8 mouse cellular contexts compared by ENCODE assay signal in genomic region chr3:135486351-135486750, GRCm38 (mm10). TPM values are rescaled to one million over a fixed set of nuclear protein-coding genes. Genes with fewer than 3 reads are reported as not detected.
DNase-seq lines count a peak whose midpoint lies in the region; ATAC-seq lines count a peak whose summit lies in the region.

No protein-coding gene starts in this region.

- no peak overlapping the region for H3K27ac ChIP-seq in limb, embryonic 13.5 days
- no peak overlapping the region for H3K27ac ChIP-seq in stomach, embryonic 14.5 days (ENCODE audit: low read length)

- peak overlapping the region; percentile 84 for H3K4me2 ChIP-seq in limb, embryonic 13.5 days (replicated peaks)
- peak overlapping the region; percentile 94 for H3K4me2 ChIP-seq in stomach, embryonic 14.5 days (replicated peaks; ENCODE audit: low read depth, low read length)

- WGBS in limb, embryonic 13.5 days: 73% methylated on average over 5 of the region's 5 CpGs
- WGBS in stomach, embryonic 14.5 days: 76% methylated on average over 5 of the region's 5 CpGs

- peaks cover 10% of the 10 kb centered on the region for H3K27me3 ChIP-seq in erythroblast, embryonic 14.5 days (ENCODE audit: control insufficient read depth)
- H3K27me3 ChIP-seq in megakaryocyte, embryonic 14.5 days (replicated peaks): peaks cover 2% of the 10 kb centered on the region
- H3K27me3 ChIP-seq in limb, embryonic 13.5 days: peaks cover 10% of the 10 kb centered on the region
- H3K27me3 ChIP-seq in stomach, embryonic 14.5 days (ENCODE audit: control insufficient read depth, insufficient read depth, low read length): no peaks in the 10 kb centered on the region

- DNase-seq in cerebellum, adult 11-12 months: no peak
- no peak for DNase-seq in layer of hippocampus, postnatal 36 days

- no peaks in the 10 kb centered on the region for H3K9me3 ChIP-seq in erythroblast, embryonic 14.5 days (ENCODE audit: control insufficient read depth, low read length)
- H3K9me3 ChIP-seq in megakaryocyte, embryonic 14.5 days: peaks cover 6% of the 10 kb centered on the region; the same call in 1 of the 2 replicates
- no peaks in the 10 kb centered on the region for H3K9me3 ChIP-seq in limb, embryonic 13.5 days
- no peaks in the 10 kb centered on the region for H3K9me3 ChIP-seq in stomach, embryonic 14.5 days (ENCODE audit: control insufficient read depth, low read depth, low read length)

- no peak overlapping the region for H3K9ac ChIP-seq in limb, embryonic 13.5 days
- no peak overlapping the region for H3K9ac ChIP-seq in stomach, embryonic 14.5 days (replicated peaks; ENCODE audit: low read depth, low read length)

- peak overlapping the region; percentile 71 for H3K4me3 ChIP-seq in erythroblast, embryonic 14.5 days (replicated peaks)
- peak overlapping the region; percentile 100 for H3K4me3 ChIP-seq in megakaryocyte, embryonic 14.5 days (replicated peaks)
- H3K4me3 ChIP-seq in limb, embryonic 13.5 days: peak overlapping the region; percentile 63; the same call in 1 of the 2 replicates
- H3K4me3 ChIP-seq in stomach, embryonic 14.5 days (ENCODE audit: low read depth, low read length): peak overlapping the region; percentile 61; the same call in 1 of the 2 replicates

- no peaks in the 10 kb centered on the region for H3K36me3 ChIP-seq in erythroblast, embryonic 14.5 days (ENCODE audit: control insufficient read depth)
- peaks cover 18% of the 10 kb centered on the region for H3K36me3 ChIP-seq in megakaryocyte, embryonic 14.5 days (replicated peaks; ENCODE audit: low read length)
- H3K36me3 ChIP-seq in limb, embryonic 13.5 days: no peaks in the 10 kb centered on the region
- no peaks in the 10 kb centered on the region for H3K36me3 ChIP-seq in stomach, embryonic 14.5 days (ENCODE audit: control insufficient read depth, insufficient read depth, low read length)

- no peak for ATAC-seq in erythroblast, adult 5-6 weeks (replicated peaks; ENCODE audit: low FRiP score, poor library complexity, severe bottlenecking)
- no peak for ATAC-seq in megakaryocyte, adult 5-6 weeks (ENCODE audit: poor library complexity, severe bottlenecking)
- no peak for ATAC-seq in limb, embryonic 13.5 days (ENCODE audit: low FRiP score, low read depth)
- no peak for ATAC-seq in stomach, embryonic 14.5 days (ENCODE audit: insufficient number of reproducible peaks, insufficient read depth, low FRiP score, low read depth)

- H3K4me1 ChIP-seq in erythroblast, embryonic 14.5 days (ENCODE audit: control insufficient read depth): peaks cover 11% of the 10 kb centered on the region
- peaks cover 13% of the 10 kb centered on the region for H3K4me1 ChIP-seq in megakaryocyte, embryonic 14.5 days
- 0 out of 2 replicates have a peak, but pooled peaks cover 5% of the 10 kb centered on the region for H3K4me1 ChIP-seq in limb, embryonic 13.5 days
- H3K4me1 ChIP-seq in stomach, embryonic 14.5 days (ENCODE audit: control insufficient read depth, insufficient read depth, low read length): no peaks in the 10 kb centered on the region

RNA-seq across cellular contexts. Expression of gene Manba, which starts 0.9 kb away (rescaled TPM):
- polyA plus RNA-seq in erythroblast, embryonic 14.5 days (2012): 0.03 TPM in 1 of 2 replicates, not detected in the other
- 3.1 and 4.6 TPM in 2 replicates for total RNA-seq in erythroblast, adult 5-6 weeks (2015; ENCODE audit: low replicate concordance)
- 7.2 and 8.9 TPM in 2 replicates for total RNA-seq in erythroblast, adult 5-6 weeks (2017; ENCODE audit: low replicate concordance)
- 1.7 TPM in 1 of 2 replicates, not detected in the other for polyA plus RNA-seq in megakaryocyte, embryonic 14.5 days (2012; ENCODE audit: insufficient read depth, low replicate concordance)
- total RNA-seq in megakaryocyte, adult 5-6 weeks (2015): 27.7 and 29.0 TPM in 2 replicates
- total RNA-seq in megakaryocyte, adult 5-6 weeks (2017): 28.0 and 31.5 TPM in 2 replicates
- polyA plus RNA-seq in limb, embryonic 13.5 days (2015; fragmentation: Nextera tagmentation; extraction: Ambion mirVana): 5.5 and 5.7 TPM in 2 replicates
- 14.0 and 14.6 TPM in 2 replicates for polyA plus RNA-seq in stomach, embryonic 14.5 days (2014; fragmentation: Nextera tagmentation; extraction: Ambion mirVana)
- 1 to 10 TPM; 7.6 to 8.2 TPM for total RNA-seq in layer of hippocampus, postnatal 36 days (2021)

RNA-seq across cellular contexts. Expression of gene Ube2d3, which starts 48.4 kb away (rescaled TPM):
- 24.9 and 31.3 TPM in 2 replicates for polyA plus RNA-seq in erythroblast, embryonic 14.5 days (2012)
- total RNA-seq in erythroblast, adult 5-6 weeks (2015; ENCODE audit: low replicate concordance): 298 and 352 TPM in 2 replicates
- 160 and 276 TPM in 2 replicates for total RNA-seq in erythroblast, adult 5-6 weeks (2017; ENCODE audit: low replicate concordance)
- 185 and 391 TPM in 2 replicates for polyA plus RNA-seq in megakaryocyte, embryonic 14.5 days (2012; ENCODE audit: insufficient read depth, low replicate concordance)
- total RNA-seq in megakaryocyte, adult 5-6 weeks (2015): 591 and 690 TPM in 2 replicates
- 864 and 938 TPM in 2 replicates for total RNA-seq in megakaryocyte, adult 5-6 weeks (2017)
- polyA plus RNA-seq in limb, embryonic 13.5 days (2015; fragmentation: Nextera tagmentation; extraction: Ambion mirVana): 506 and 507 TPM in 2 replicates
- 519 and 542 TPM in 2 replicates for polyA plus RNA-seq in stomach, embryonic 14.5 days (2014; fragmentation: Nextera tagmentation; extraction: Ambion mirVana)
- 100 to 1,000 TPM; 251 to 252 TPM for total RNA-seq in layer of hippocampus, postnatal 36 days (2021)
